Mouse (Mus musculus) spleen, adult 12 weeks (tissue): ENCODE measurements around the gene Fbxl14.

Experiments used
- DNase-seq: peaks from one replicate; pipeline ENCODE4 v3.0.0; 2022; ENCODE audit warnings: low spot score

The Fbxl14 gene

GRCm38 (mm10) chr6:119499271-119499670 lies 19.8 kb downstream of the Fbxl14 start:
- DNase-seq, result no peak

GRCm38 (mm10) chr6:119500086-119500485 lies 20.6 kb downstream of the Fbxl14 start:
- no peak for DNase-seq

GRCm38 (mm10) chr6:119502031-119502430 lies 22.6 kb downstream of the Fbxl14 start:
- no peak for DNase-seq

- no peak for DNase-seq
These were observed 25.3 kb downstream of the Fbxl14 start for GRCm38 (mm10) chr6:119504756-119505155.

GRCm38 (mm10) chr6:119505525-119506225 lies 26.2 kb downstream of the Fbxl14 start:
- no peak for DNase-seq

- DNase-seq, result no peak
These were observed 28.8 kb downstream of the Fbxl14 start for GRCm38 (mm10) chr6:119508221-119508620.

- no peak for DNase-seq
These were observed 29.3 kb downstream of the Fbxl14 start for GRCm38 (mm10) chr6:119508634-119509375.

- DNase-seq, result no peak
These were observed 30.1 kb downstream of the Fbxl14 start for GRCm38 (mm10) chr6:119509437-119510037.

GRCm38 (mm10) chr6:119512701-119513100 lies 33.2 kb downstream of the Fbxl14 start:
- no peak for DNase-seq

GRCm38 (mm10) chr6:119513452-119513851 lies 34.0 kb downstream of the Fbxl14 start:
- DNase-seq, result no peak

- DNase-seq, result no peak
These were observed 34.6 kb downstream of the Fbxl14 start for GRCm38 (mm10) chr6:119514085-119514484.

- no peak for DNase-seq
These were observed 41.3 kb downstream of the Fbxl14 start for GRCm38 (mm10) chr6:119520731-119521130.

- no peak for DNase-seq
These were observed 42.0 kb downstream of the Fbxl14 start for GRCm38 (mm10) chr6:119521482-119521900.

GRCm38 (mm10) chr6:119521931-119522391 lies 42.5 kb downstream of the Fbxl14 start:
- no peak for DNase-seq

- no peak for DNase-seq
These were observed 47.0 kb downstream of the Fbxl14 start for GRCm38 (mm10) chr6:119526498-119526897.

- no peak for DNase-seq
These were observed 50.2 kb downstream of the Fbxl14 start for GRCm38 (mm10) chr6:119529659-119530058.
